Mouse (Mus musculus) kidney, adult 11 months (tissue): ENCODE measurements around the gene Cyp1b1.

Source experiments
- DNase-seq: peaks from one replicate; pipeline ENCODE4 v3.0.0; 2022

The Cyp1b1 gene

GRCm38 (mm10) chr17:79713643-79714367 is 1.1 kb downstream of the Cyp1b1 start:
- DNase-seq = no peak

- no peak for DNase-seq
Observed at GRCm38 (mm10) chr17:79713276-79713642, 1.6 kb downstream of the Cyp1b1 start.

- no peak for DNase-seq
Observed at GRCm38 (mm10) chr17:79712536-79712935, 2.3 kb downstream of the Cyp1b1 start.

- no peak for DNase-seq
Observed at GRCm38 (mm10) chr17:79711944-79712343, 2.9 kb downstream of the Cyp1b1 start.

- DNase-seq = no peak
Observed at GRCm38 (mm10) chr17:79710246-79710842, 4.5 kb downstream of the Cyp1b1 start.

GRCm38 (mm10) chr17:79709718-79710117 is 5.1 kb downstream of the Cyp1b1 start:
- DNase-seq = no peak

GRCm38 (mm10) chr17:79708168-79708567 is 6.7 kb downstream of the Cyp1b1 start:
- no peak for DNase-seq

GRCm38 (mm10) chr17:79705671-79706455 is 9.0 kb downstream of the Cyp1b1 start:
- DNase-seq = no peak

GRCm38 (mm10) chr17:79700871-79701270 is 14.0 kb downstream of the Cyp1b1 start:
- DNase-seq = no peak

GRCm38 (mm10) chr17:79699197-79699596 is 15.7 kb downstream of the Cyp1b1 start:
- no peak for DNase-seq

GRCm38 (mm10) chr17:79695541-79695940 is 19.3 kb downstream of the Cyp1b1 start:
- DNase-seq = no peak

GRCm38 (mm10) chr17:79695106-79695505 is 19.8 kb downstream of the Cyp1b1 start:
- no peak for DNase-seq

GRCm38 (mm10) chr17:79670837-79671236 is 44.0 kb downstream of the Cyp1b1 start:
- no peak for DNase-seq

- no peak for DNase-seq
Observed at GRCm38 (mm10) chr17:79664106-79664417, 50.8 kb downstream of the Cyp1b1 start.

GRCm38 (mm10) chr17:79663393-79664105 is 51.3 kb downstream of the Cyp1b1 start:
- no peak for DNase-seq

GRCm38 (mm10) chr17:79661848-79662247 is 53.0 kb downstream of the Cyp1b1 start:
- no peak for DNase-seq

- DNase-seq = peak; percentile 15
Observed at GRCm38 (mm10) chr17:79661387-79661786, 53.5 kb downstream of the Cyp1b1 start.

- DNase-seq = no peak
Observed at GRCm38 (mm10) chr17:79658863-79659262, 56.0 kb downstream of the Cyp1b1 start.

GRCm38 (mm10) chr17:79658452-79658851 is 56.4 kb downstream of the Cyp1b1 start:
- no peak for DNase-seq

GRCm38 (mm10) chr17:79657785-79658184 is 57.1 kb downstream of the Cyp1b1 start:
- no peak for DNase-seq

GRCm38 (mm10) chr17:79654187-79654586 is 60.7 kb downstream of the Cyp1b1 start:
- no peak for DNase-seq

GRCm38 (mm10) chr17:79653171-79653570 is 61.7 kb downstream of the Cyp1b1 start:
- DNase-seq = no peak
